Mouse (Mus musculus): Measurements from ENCODE around the gene Utp4.

DNA sequence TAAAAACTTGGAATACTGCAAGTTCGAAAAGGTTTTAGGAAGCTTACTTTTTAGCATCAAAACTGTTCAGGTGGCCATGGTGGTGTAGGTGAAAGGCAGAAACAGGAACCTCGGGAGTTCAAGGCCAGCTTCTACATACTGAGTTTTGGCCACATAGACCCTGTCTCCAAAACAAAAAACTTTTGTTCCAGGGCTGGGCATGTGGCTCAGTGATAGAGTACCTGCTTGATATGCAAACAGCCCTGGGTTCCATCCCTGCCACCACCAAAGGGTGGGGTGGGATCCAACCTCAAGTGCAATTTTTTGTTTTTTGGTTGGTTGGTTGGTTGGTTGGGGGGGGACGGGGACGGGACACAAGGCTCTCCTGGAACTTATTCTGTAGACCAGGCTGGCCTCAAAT is 32.0 kb downstream of the Utp4 start:
- no peak for TF ChIP-seq CTCF (IDR thresholded peaks at IDR 0.05; ENCODE audit: low read depth)
- no peak for TF ChIP-seq EP300 (IDR thresholded peaks at IDR 0.05; ENCODE audit: low read depth)
